Mouse (Mus musculus) forebrain, embryonic 13.5 days (tissue): ENCODE results near the gene Isl1. TPM values are rescaled to one million over a fixed set of nuclear protein-coding genes. Genes with fewer than 3 reads are reported as not detected.

ENCODE experiments used
- ATAC-seq: fragments of 200-750 bp; cut with Nextera tagmentation; 2 replicates; pipeline ENCODE4 v1.8.0; 2017
- H3K27ac ChIP-seq: fragments of 300-500 bp; sonication (generic); 2 replicates; pipeline ENCODE4 v1.5.1; 2015; ENCODE audit warnings: inconsistent platforms, mild to moderate bottlenecking, moderate library complexity
- H3K27me3 ChIP-seq: fragments of 300-500 bp; sonication (generic); 2 replicates; pipeline ENCODE4 v1.6.1; 2015; ENCODE audit warnings: mild to moderate bottlenecking, inconsistent platforms
- H3K36me3 ChIP-seq: fragments of 300-500 bp; sonication (generic); 2 replicates; pipeline ENCODE4 v1.6.1; 2015; ENCODE audit warnings: mild to moderate bottlenecking, inconsistent platforms; ENCODE audit not compliant: poor library complexity, severe bottlenecking
- H3K4me1 ChIP-seq: fragments of 300-500 bp; sonication (generic); 2 replicates; pipeline ENCODE4 v1.6.1; 2015; ENCODE audit warnings: inconsistent platforms
- H3K4me2 ChIP-seq: fragments of 300-500 bp; sonication (generic); 2 replicates; pipeline ENCODE4 v1.6.1; 2015; ENCODE audit warnings: inconsistent platforms, mild to moderate bottlenecking, moderate library complexity
- H3K4me3 ChIP-seq: fragments of 300-500 bp; sonication (generic); 2 replicates; pipeline ENCODE4 v1.5.1; 2015; ENCODE audit warnings: mild to moderate bottlenecking, inconsistent platforms
- H3K9ac ChIP-seq: fragments of 300-500 bp; sonication (generic); 2 replicates; pipeline ENCODE4 v1.6.1; 2015; ENCODE audit warnings: mild to moderate bottlenecking, inconsistent platforms
- H3K9me3 ChIP-seq: fragments of 300-500 bp; sonication (generic); replicated peaks from 2 replicates; pipeline ENCODE4 v1.6.1; 2016; ENCODE audit warnings: inconsistent platforms
- WGBS: fragments of 180-500 bp; shearing (Covaris S2); methylation state at CpG from one replicate; pipeline ENCODE4 v1.1.7; 2015; 5-methylcytosine and 5-hydroxymethylcytosine counted together
- polyA plus RNA-seq: library from polyadenylated mRNA; unstranded; fragments of >200 nt; fragmentation: Nextera tagmentation; extraction: Ambion mirVana; gene quantifications from 2 replicates; pipeline ENCODE4 v1.2.1, GENCODE M21; 2015

The Isl1 gene
- polyA plus RNA-seq, 1 experiment from 2014 or later: 93.1 TPM

- H3K27me3 ChIP-seq: peaks cover 71% of the 10 kb centered on the region
- 1% methylated on average over 27 of the region's 27 CpGs for WGBS
- H3K27ac ChIP-seq: no peak overlapping the region
- peak overlapping the region; percentile 40 for H3K4me2 ChIP-seq
- H3K36me3 ChIP-seq: no peaks in the 10 kb centered on the region
- H3K9ac ChIP-seq: peak overlapping the region; percentile 14; the same call in 1 of the 2 replicates
- peak; percentile 66 for ATAC-seq
- H3K4me3 ChIP-seq: peak overlapping the region; percentile 13
- peaks cover 11% of the 10 kb centered on the region for H3K4me1 ChIP-seq
- H3K9me3 ChIP-seq: no peaks in the 10 kb centered on the region
Observed at GRCm38 (mm10) chr13:116293301-116294150, 16.0 kb downstream of the Isl1 start.

GRCm38 (mm10) chr13:116289655-116290054, 19.8 kb downstream of the Isl1 start:
- peaks cover 5% of the 10 kb centered on the region; the same call in 1 of the 2 replicates for H3K4me1 ChIP-seq
- no peaks in the 10 kb centered on the region for H3K9me3 ChIP-seq
- 87% methylated on average over 1 of the region's 1 CpGs for WGBS
- ATAC-seq: no peak
- no peak overlapping the region for H3K4me2 ChIP-seq
- no peaks in the 10 kb centered on the region for H3K36me3 ChIP-seq
- no peak overlapping the region for H3K9ac ChIP-seq
- H3K27ac ChIP-seq: no peak overlapping the region
- H3K27me3 ChIP-seq: peaks cover 36% of the 10 kb centered on the region
- no peak overlapping the region for H3K4me3 ChIP-seq

GRCm38 (mm10) chr13:116279207-116279772, 30.2 kb downstream of the Isl1 start:
- Histone ChIP-seq H3K27me3 (no peaks in the 10 kb centered on the region), H3K27ac (no peak overlapping the region), H3K9ac (no peak overlapping the region), H3K36me3 (no peaks in the 10 kb centered on the region), H3K4me1 (no peaks in the 10 kb centered on the region), H3K9me3 (no peaks in the 10 kb centered on the region), H3K4me2 (no peak overlapping the region), H3K4me3 (no peak overlapping the region)
- peak; percentile 81 for ATAC-seq
- WGBS: 56% methylated on average over 9 of the region's 9 CpGs
